Mouse (Mus musculus) lung, adult 10 weeks (tissue): Measurements from ENCODE around the gene Kdm5c. TPM values are rescaled to one million over a fixed set of nuclear protein-coding genes. Genes with fewer than 3 reads are reported as not detected.

Experiments
- polyA plus RNA-seq: library from polyadenylated mRNA; stranded (reverse); fragments of 350-450 nt; fragmentation: Illumina TruSeq; extraction: RNeasy Lipid Tissue Mini Kit (QIAGEN cat#74804); gene quantifications from one replicate; pipeline ENCODE4 v1.2.3, GENCODE M21; 2014; ENCODE audit warnings: low read depth, low replicate concordance; ENCODE audit not compliant: insufficient read depth

Gene Kdm5c
- 17.3 TPM for polyA plus RNA-seq

DNA sequence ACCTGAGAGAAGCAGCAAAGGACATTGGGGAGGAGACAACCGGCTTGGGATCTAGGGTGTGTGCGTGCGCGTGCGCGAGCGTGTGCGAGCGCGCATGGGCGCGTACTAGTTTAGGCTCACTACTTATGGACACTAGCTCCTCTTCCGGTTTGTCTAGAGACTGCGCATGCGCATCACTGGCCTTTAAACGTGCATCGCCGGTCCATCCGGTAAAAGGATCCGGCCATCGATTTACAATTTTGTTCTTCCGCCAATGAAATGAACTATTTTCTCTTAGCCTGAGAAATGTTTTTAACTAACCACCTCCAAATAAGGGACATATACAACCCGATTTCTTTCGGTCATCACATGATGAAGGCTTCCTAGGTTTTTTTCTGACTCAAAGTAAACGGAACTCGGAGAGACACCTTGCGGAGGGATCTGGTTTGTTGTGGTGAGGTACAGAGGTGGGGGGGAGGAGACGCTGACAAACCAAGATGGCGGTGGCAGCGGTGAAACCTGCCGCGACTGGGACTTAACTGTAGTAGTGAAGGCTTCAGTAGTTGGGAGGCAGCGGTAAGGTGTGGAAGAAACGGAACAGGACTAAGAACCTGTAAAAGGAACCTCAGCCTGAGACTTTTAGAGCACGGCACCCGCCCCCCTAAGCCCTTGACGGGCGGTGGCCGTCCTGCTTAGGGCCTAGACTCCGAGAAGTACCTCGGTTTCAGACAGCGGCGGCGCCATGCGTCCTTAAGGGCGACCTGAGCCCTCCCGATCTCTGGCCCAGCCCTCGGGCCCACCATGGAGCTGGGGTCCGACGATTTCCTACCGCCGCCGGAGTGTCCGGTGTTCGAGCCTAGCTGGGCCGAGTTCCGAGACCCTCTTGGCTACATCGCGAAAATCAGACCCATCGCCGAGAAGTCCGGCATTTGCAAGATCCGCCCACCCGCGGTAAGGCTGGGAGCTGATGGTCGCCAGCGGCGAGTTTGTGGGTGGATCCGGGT lies at the start of gene Kdm5c:
TSS of gene Kdm5c (plus strand) at position 240 of the 983 bp plus-strand sequence.

Other genes starting within 250 kb of the Kdm5c start
- 114 TPM for gene Hsd17b10, start 231.2 kb upstream of the Kdm5c start, polyA plus RNA-seq
- 1.9 TPM for gene Ribc1, start 216.7 kb upstream of the Kdm5c start, polyA plus RNA-seq
- 27.2 TPM for gene Smc1a, start 216.6 kb upstream of the Kdm5c start, polyA plus RNA-seq
- 11.8 TPM for gene Iqsec2, start 88.8 kb upstream of the Kdm5c start, polyA plus RNA-seq
- 2.6 TPM for gene Kantr, start 94.5 kb downstream of the Kdm5c start, polyA plus RNA-seq
- gene Tspyl2, start 109.4 kb downstream of the Kdm5c start, polyA plus RNA-seq = 14.3 TPM
- gene Gpr173, start 135.7 kb downstream of the Kdm5c start, polyA plus RNA-seq = 1.5 TPM